12 mouse cellular contexts compared by ENCODE assay signal in the genomic region with DNA sequence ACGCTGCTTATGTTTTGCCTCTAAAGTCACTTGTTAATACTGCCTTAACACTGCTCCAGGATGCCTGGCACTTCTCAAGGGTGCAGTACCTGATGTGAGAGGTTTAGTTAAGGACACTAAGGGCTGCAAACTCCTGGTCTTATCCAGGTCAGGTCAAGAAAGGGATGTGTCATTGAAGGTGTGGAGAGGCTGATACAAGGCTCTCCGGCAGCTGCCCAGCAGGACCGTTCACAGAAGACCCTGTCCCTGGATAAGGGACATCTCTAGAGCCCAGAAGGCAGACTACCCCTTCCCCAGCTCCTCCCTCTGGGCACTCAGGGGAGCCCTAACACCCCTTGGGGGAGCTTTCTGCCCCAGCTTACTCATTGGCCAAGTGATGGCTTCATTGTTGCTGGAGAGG. TPM values are rescaled to one million over a fixed set of nuclear protein-coding genes. Genes with fewer than 3 reads are reported as not detected.
DNase-seq lines count a peak whose midpoint lies in the region; ATAC-seq and TF ChIP-seq lines count a peak whose summit lies in the region.
"Had no signal": no experiment of that assay in that cellular context is flagged by ENCODE, and none has a peak within 500 bp of the region (broad histone marks: within the 10 kb centered on the region; RNA-seq: fewer than 3 reads in every experiment).

No protein-coding gene starts in this region.

- no peak for TF ChIP-seq POLR2A in limb, embryonic 14.5 days (IDR thresholded peaks at IDR 0.05; ENCODE audit: borderline replicate concordance, extremely low read depth, insufficient read depth, insufficient read length)

- H3K4me2 ChIP-seq in kidney, postnatal 0 days (ENCODE audit: low read length): peak overlapping the region; percentile 86
- peak overlapping the region; percentile 77; the same call in 1 of the 2 replicates for H3K4me2 ChIP-seq in forebrain, embryonic 15.5 days (replicated peaks)
- H3K4me2 ChIP-seq in limb, embryonic 14.5 days (replicated peaks; ENCODE audit: low read depth, low read length, severe bottlenecking): peak overlapping the region; percentile 74
- peak overlapping the region; percentile 100 for H3K4me2 ChIP-seq in neural tube, embryonic 15.5 days

- TF ChIP-seq CTCF in kidney, postnatal 0 days (IDR thresholded peaks at IDR 0.05; ENCODE audit: low read depth): no peak

- 0 out of 2 replicates have a peak overlapping the region, but pooled peaks have one; percentile 48 for H3K27ac ChIP-seq in kidney, postnatal 0 days
- H3K27ac ChIP-seq in forebrain, embryonic 15.5 days (replicated peaks): no peak overlapping the region
- peak overlapping the region; percentile 82 for H3K27ac ChIP-seq in limb, embryonic 14.5 days (replicated peaks; ENCODE audit: low read depth, low read length)
- H3K27ac ChIP-seq in neural tube, embryonic 15.5 days (replicated peaks): no peak overlapping the region

- peak overlapping the region; percentile 67; the same call in 1 of the 2 replicates for H3K9ac ChIP-seq in kidney, postnatal 0 days (ENCODE audit: low read depth, low read length)
- H3K9ac ChIP-seq in forebrain, embryonic 15.5 days (replicated peaks): no peak overlapping the region
- H3K9ac ChIP-seq in limb, embryonic 14.5 days (ENCODE audit: low read depth, low read length, severe bottlenecking): peak overlapping the region; percentile 77
- H3K9ac ChIP-seq in neural tube, embryonic 15.5 days (replicated peaks): 0 out of 2 replicates have a peak overlapping the region, but pooled peaks have one; percentile 51

- no peaks in the 10 kb centered on the region for H3K9me3 ChIP-seq in kidney, postnatal 0 days (replicated peaks; ENCODE audit: low read length)
- H3K9me3 ChIP-seq in forebrain, embryonic 15.5 days: no peaks in the 10 kb centered on the region
- H3K9me3 ChIP-seq in limb, embryonic 14.5 days (ENCODE audit: control insufficient read depth, low read length): no peaks in the 10 kb centered on the region
- H3K9me3 ChIP-seq in neural tube, embryonic 15.5 days (replicated peaks): no peaks in the 10 kb centered on the region

- 0 out of 2 replicates have a peak, but pooled peaks have one; percentile 3 for ATAC-seq in kidney, postnatal 0 days (replicated peaks; ENCODE audit: low FRiP score, low read depth)
- no peak for ATAC-seq in forebrain, embryonic 15.5 days (replicated peaks)
- no peak for ATAC-seq in limb, embryonic 14.5 days (ENCODE audit: low FRiP score, low read depth)
- no peak for ATAC-seq in neural tube, embryonic 15.5 days (ENCODE audit: low FRiP score)

- peak overlapping the region; percentile 58 for H3K4me3 ChIP-seq in kidney, postnatal 0 days (replicated peaks; ENCODE audit: low read depth, low read length)
- no peak overlapping the region for H3K4me3 ChIP-seq in forebrain, embryonic 15.5 days
- peak overlapping the region; percentile 74 for H3K4me3 ChIP-seq in limb, embryonic 14.5 days (replicated peaks; ENCODE audit: low read length)
- peak overlapping the region; percentile 53; the same call in 1 of the 2 replicates for H3K4me3 ChIP-seq in neural tube, embryonic 15.5 days (replicated peaks)

- H3K4me1 ChIP-seq in kidney, postnatal 0 days (replicated peaks; ENCODE audit: insufficient read depth, low read length): peaks cover 30% of the 10 kb centered on the region
- H3K4me1 ChIP-seq in forebrain, embryonic 15.5 days: peaks cover 38% of the 10 kb centered on the region
- H3K4me1 ChIP-seq in limb, embryonic 14.5 days (ENCODE audit: control insufficient read depth, insufficient read depth, low read length): peaks cover 33% of the 10 kb centered on the region
- peaks cover 35% of the 10 kb centered on the region for H3K4me1 ChIP-seq in neural tube, embryonic 15.5 days

- WGBS in kidney, postnatal 0 days: 76% methylated on average over 3 of the region's 3 CpGs
- 79% methylated on average over 3 of the region's 3 CpGs for WGBS in forebrain, embryonic 15.5 days
- WGBS in limb, embryonic 14.5 days: 78% methylated on average over 3 of the region's 3 CpGs
- 66% methylated on average over 3 of the region's 3 CpGs for WGBS in neural tube, embryonic 15.5 days

- intact Hi-C loops in left cerebral cortex, postnatal 10 days (cut with DNase I): no loop called here

- no peak for DNase-seq in kidney, postnatal 0 days (ENCODE audit: low spot score)
- no peak for DNase-seq in kidney, adult 18-20 months
- no peak for DNase-seq in limb, embryonic 14.5 days (ENCODE audit: low spot score)
- no peak for DNase-seq in ovary, postnatal 14 days (ENCODE audit: low spot score)
- DNase-seq in thymus, postnatal 25 days: no peak
- DNase-seq in left cerebral cortex, postnatal 10 days (ENCODE audit: extremely low spot score in 1 of 2, low spot score in 2 of 2): no peak
- DNase-seq: thymus, adult 18-20 months had no signal

- no peaks in the 10 kb centered on the region for H3K27me3 ChIP-seq in kidney, postnatal 0 days (ENCODE audit: insufficient read depth, low read length)
- H3K27me3 ChIP-seq in forebrain, embryonic 15.5 days: no peaks in the 10 kb centered on the region
- H3K27me3 ChIP-seq in limb, embryonic 14.5 days (ENCODE audit: control insufficient read depth, insufficient read depth, low read length): no peaks in the 10 kb centered on the region
- H3K27me3 ChIP-seq in neural tube, embryonic 15.5 days (replicated peaks): peaks cover 12% of the 10 kb centered on the region; the same call in 1 of the 2 replicates
- H3K27me3 ChIP-seq: Patski had no signal

- H3K36me3 ChIP-seq in kidney, postnatal 0 days (ENCODE audit: insufficient read depth, low read length): no peaks in the 10 kb centered on the region
- H3K36me3 ChIP-seq in forebrain, embryonic 15.5 days: no peaks in the 10 kb centered on the region
- peaks cover 15% of the 10 kb centered on the region for H3K36me3 ChIP-seq in limb, embryonic 14.5 days (ENCODE audit: control insufficient read depth, insufficient read depth, low read length)
- H3K36me3 ChIP-seq in neural tube, embryonic 15.5 days: no peaks in the 10 kb centered on the region

RNA-seq across cellular contexts. Expression of gene Evc2, which starts 0.6 kb away (rescaled TPM):
- 16.3 and 17.7 TPM in 2 replicates for polyA plus RNA-seq in kidney, postnatal 0 days (2015; fragmentation: Nextera tagmentation; extraction: Ambion mirVana)
- 6.0 and 6.6 TPM in 2 replicates for polyA plus RNA-seq in forebrain, embryonic 15.5 days (2015; fragmentation: Nextera tagmentation; extraction: Ambion mirVana)
- 46.2 and 56.9 TPM in 2 replicates for polyA plus RNA-seq in limb, embryonic 14.5 days (2012; rRNA removed)
- 22.0 and 26.6 TPM in 2 replicates for polyA plus RNA-seq in limb, embryonic 14.5 days (2014; fragmentation: Nextera tagmentation; extraction: Ambion mirVana)
- polyA plus RNA-seq in neural tube, embryonic 15.5 days (2015; fragmentation: Nextera tagmentation; extraction: Ambion mirVana): 5.3 and 6.8 TPM in 2 replicates
- 1 to 10 TPM; 3.2 to 3.4 TPM for total RNA-seq in left cerebral cortex, postnatal 10 days (2021)
- total RNA-seq: granulocyte monocyte progenitor cell, adult 5-6 weeks; megakaryocyte-erythroid progenitor cell, adult 5-6 weeks had no signal

RNA-seq across cellular contexts. Expression of gene Evc, which starts 1.0 kb away (rescaled TPM):
- polyA plus RNA-seq in kidney, postnatal 0 days (2015; fragmentation: Nextera tagmentation; extraction: Ambion mirVana): 13.8 and 15.9 TPM in 2 replicates
- polyA plus RNA-seq in forebrain, embryonic 15.5 days (2015; fragmentation: Nextera tagmentation; extraction: Ambion mirVana): 7.1 and 9.3 TPM in 2 replicates
- polyA plus RNA-seq in limb, embryonic 14.5 days (2012; rRNA removed): 69.9 and 80.7 TPM in 2 replicates
- polyA plus RNA-seq in limb, embryonic 14.5 days (2014; fragmentation: Nextera tagmentation; extraction: Ambion mirVana): 23.5 and 25.6 TPM in 2 replicates
- 4.4 and 5.7 TPM in 2 replicates for polyA plus RNA-seq in neural tube, embryonic 15.5 days (2015; fragmentation: Nextera tagmentation; extraction: Ambion mirVana)
- total RNA-seq in left cerebral cortex, postnatal 10 days (2021): 1 to 10 TPM; 4.6 to 4.9 TPM
- total RNA-seq: granulocyte monocyte progenitor cell, adult 5-6 weeks; megakaryocyte-erythroid progenitor cell, adult 5-6 weeks had no signal

Comparison
In these comparisons a context has a peak if more than half of its experiments do, and no peak if none do; other contexts are left out.
1. H3K27ac ChIP-seq: peak in kidney, postnatal 0 days (single experiment) and limb, embryonic 14.5 days (single experiment); none in forebrain, embryonic 15.5 days (single experiment) and neural tube, embryonic 15.5 days (single experiment).
2. Peak in every context shown above with its lines, with median percentiles within 50 percentile points of each other: H3K4me2 ChIP-seq.